Mouse (Mus musculus) midbrain, embryonic 15.5 days (tissue): Measurements from ENCODE around the gene Cmya5. TPM values are rescaled to one million over a fixed set of nuclear protein-coding genes. Genes with fewer than 3 reads are reported as not detected.
A peak's percentile ranks its signal among the peaks of the same experiment; 100 is the strongest.

Experiments
- ATAC-seq: fragments of 200-750 bp; cut with Nextera tagmentation; replicated peaks from 2 replicates; pipeline ENCODE4 v1.8.0; 2017; ENCODE audit warnings: moderate TSS enrichment
- H3K27ac ChIP-seq: fragments of 300-500 bp; sonication (generic); 2 replicates; pipeline ENCODE4 v1.5.1; 2015; ENCODE audit warnings: mild to moderate bottlenecking, inconsistent platforms
- H3K27me3 ChIP-seq: fragments of 300-500 bp; sonication (generic); replicated peaks from 2 replicates; pipeline ENCODE4 v1.6.1; 2015; ENCODE audit warnings: inconsistent platforms
- H3K36me3 ChIP-seq: fragments of 300-500 bp; sonication (generic); replicated peaks from 2 replicates; pipeline ENCODE4 v1.6.1; 2015; ENCODE audit warnings: inconsistent platforms
- H3K4me1 ChIP-seq: fragments of 300-500 bp; sonication (generic); 2 replicates; pipeline ENCODE4 v1.6.1; 2015; ENCODE audit warnings: inconsistent platforms
- H3K4me2 ChIP-seq: fragments of 300-500 bp; sonication (generic); 2 replicates; pipeline ENCODE4 v1.6.1; 2015; ENCODE audit warnings: inconsistent platforms, mild to moderate bottlenecking, moderate library complexity
- H3K4me3 ChIP-seq: fragments of 300-500 bp; sonication (generic); 2 replicates; pipeline ENCODE4 v1.5.1; 2015; ENCODE audit warnings: mild to moderate bottlenecking, inconsistent platforms
- H3K9ac ChIP-seq: fragments of 300-500 bp; sonication (generic); 2 replicates; pipeline ENCODE4 v1.6.1; 2015; ENCODE audit warnings: mild to moderate bottlenecking, inconsistent platforms
- H3K9me3 ChIP-seq: fragments of 300-500 bp; sonication (generic); 2 replicates; pipeline ENCODE4 v1.6.1; 2016; ENCODE audit warnings: inconsistent platforms
- WGBS: fragments of 180-500 bp; shearing (Covaris S2); methylation state at CpG from one replicate; pipeline ENCODE4 v1.1.7; 2015; ENCODE audit warnings: mixed read lengths; 5-methylcytosine and 5-hydroxymethylcytosine counted together
- polyA plus RNA-seq: library from polyadenylated mRNA; unstranded; fragments of >200 nt; fragmentation: Nextera tagmentation; extraction: Ambion mirVana; gene quantifications from 2 replicates; pipeline ENCODE4 v1.2.1, GENCODE M21; 2015

The Cmya5 gene
- polyA plus RNA-seq, 1 experiment from 2014 or later: 0.14 TPM

- H3K4me3 ChIP-seq: no peak overlapping the region
- no peaks in the 10 kb centered on the region for H3K36me3 ChIP-seq
- 83% methylated on average over 1 of the region's 1 CpGs for WGBS
- no peak overlapping the region for H3K4me2 ChIP-seq
- no peaks in the 10 kb centered on the region for H3K9me3 ChIP-seq
- no peak overlapping the region for H3K9ac ChIP-seq
- H3K27me3 ChIP-seq: no peaks in the 10 kb centered on the region
- ATAC-seq: no peak
- no peak overlapping the region for H3K27ac ChIP-seq
- no peaks in the 10 kb centered on the region for H3K4me1 ChIP-seq
Observed at GRCm38 (mm10) chr13:93056091-93056490, 88.4 kb downstream of the Cmya5 start.

- Histone ChIP-seq H3K4me3 (no peak overlapping the region), H3K27ac (no peak overlapping the region), H3K9ac (no peak overlapping the region), H3K4me2 (no peak overlapping the region), H3K27me3 (no peaks in the 10 kb centered on the region), H3K4me1 (no peaks in the 10 kb centered on the region), H3K36me3 (no peaks in the 10 kb centered on the region), H3K9me3 (no peaks in the 10 kb centered on the region)
- WGBS: 91% methylated on average over 5 of the region's 5 CpGs
- ATAC-seq: no peak
Observed at GRCm38 (mm10) chr13:93051483-93051882, 93.0 kb downstream of the Cmya5 start.

GRCm38 (mm10) chr13:93041021-93041420 lies 103.5 kb downstream of the Cmya5 start:
- Histone ChIP-seq H3K27ac (no peak overlapping the region), H3K9ac (no peak overlapping the region), H3K27me3 (no peaks in the 10 kb centered on the region), H3K4me3 (no peak overlapping the region), H3K9me3 (no peaks in the 10 kb centered on the region), H3K4me1 (no peaks in the 10 kb centered on the region), H3K4me2 (no peak overlapping the region), H3K36me3 (no peaks in the 10 kb centered on the region)
- no peak for ATAC-seq
- WGBS: 88% methylated on average over 9 of the region's 9 CpGs

- Histone ChIP-seq H3K4me2 (no peak overlapping the region), H3K9me3 (no peaks in the 10 kb centered on the region), H3K27ac (no peak overlapping the region), H3K9ac (no peak overlapping the region), H3K4me1 (no peaks in the 10 kb centered on the region), H3K4me3 (no peak overlapping the region), H3K27me3 (no peaks in the 10 kb centered on the region), H3K36me3 (no peaks in the 10 kb centered on the region)
- 45% methylated on average over 4 of the region's 4 CpGs for WGBS
- peak; percentile 56 for ATAC-seq
Observed at GRCm38 (mm10) chr13:93036218-93036617, 108.3 kb downstream of the Cmya5 start.

- H3K4me3 ChIP-seq: no peak overlapping the region
- H3K9ac ChIP-seq: no peak overlapping the region
- H3K4me2 ChIP-seq: no peak overlapping the region
- ATAC-seq: no peak
- H3K27me3 ChIP-seq: no peaks in the 10 kb centered on the region
- no peaks in the 10 kb centered on the region for H3K36me3 ChIP-seq
- H3K4me1 ChIP-seq: no peaks in the 10 kb centered on the region
- no peak overlapping the region for H3K27ac ChIP-seq
- WGBS: 73% methylated on average over 4 of the region's 4 CpGs
- no peaks in the 10 kb centered on the region for H3K9me3 ChIP-seq
Observed at GRCm38 (mm10) chr13:93029337-93029736, 115.2 kb downstream of the Cmya5 start.

- Histone ChIP-seq H3K4me2 (no peak overlapping the region), H3K27me3 (no peaks in the 10 kb centered on the region), H3K27ac (no peak overlapping the region), H3K36me3 (no peaks in the 10 kb centered on the region), H3K9ac (no peak overlapping the region), H3K4me3 (no peak overlapping the region), H3K4me1 (no peaks in the 10 kb centered on the region), H3K9me3 (no peaks in the 10 kb centered on the region)
- 34% methylated on average over 2 of the region's 2 CpGs for WGBS
- ATAC-seq: no peak
Observed at GRCm38 (mm10) chr13:93024837-93025236, 119.7 kb downstream of the Cmya5 start.

- ATAC-seq: no peak
- H3K27me3 ChIP-seq: no peaks in the 10 kb centered on the region
- no peak overlapping the region for H3K4me2 ChIP-seq
- H3K9me3 ChIP-seq: no peaks in the 10 kb centered on the region
- H3K9ac ChIP-seq: no peak overlapping the region
- no peak overlapping the region for H3K4me3 ChIP-seq
- 40% methylated on average over 1 of the region's 1 CpGs for WGBS
- H3K27ac ChIP-seq: no peak overlapping the region
- no peaks in the 10 kb centered on the region for H3K36me3 ChIP-seq
- no peaks in the 10 kb centered on the region for H3K4me1 ChIP-seq
Observed at GRCm38 (mm10) chr13:93022158-93022557, 122.4 kb downstream of the Cmya5 start.

- no peak overlapping the region for H3K4me3 ChIP-seq
- no peak overlapping the region for H3K9ac ChIP-seq
- H3K27me3 ChIP-seq: no peaks in the 10 kb centered on the region
- no peak for ATAC-seq
- H3K4me2 ChIP-seq: no peak overlapping the region
- no peak overlapping the region for H3K27ac ChIP-seq
- no peaks in the 10 kb centered on the region for H3K36me3 ChIP-seq
- H3K4me1 ChIP-seq: no peaks in the 10 kb centered on the region
- 69% methylated on average over 8 of the region's 8 CpGs for WGBS
- H3K9me3 ChIP-seq: no peaks in the 10 kb centered on the region
Observed at GRCm38 (mm10) chr13:93012952-93013351, 131.6 kb downstream of the Cmya5 start.

GRCm38 (mm10) chr13:93011315-93011714 lies 133.2 kb downstream of the Cmya5 start:
- Histone ChIP-seq H3K27me3 (no peaks in the 10 kb centered on the region), H3K4me3 (no peak overlapping the region), H3K9me3 (no peaks in the 10 kb centered on the region), H3K4me2 (no peak overlapping the region), H3K27ac (no peak overlapping the region), H3K9ac (no peak overlapping the region), H3K4me1 (no peaks in the 10 kb centered on the region), H3K36me3 (no peaks in the 10 kb centered on the region)
- no peak for ATAC-seq
- 95% methylated on average over 4 of the region's 4 CpGs for WGBS

GRCm38 (mm10) chr13:93010524-93010923 lies 134.0 kb downstream of the Cmya5 start:
- Histone ChIP-seq H3K27ac (no peak overlapping the region), H3K9ac (no peak overlapping the region), H3K27me3 (no peaks in the 10 kb centered on the region), H3K4me2 (no peak overlapping the region), H3K4me3 (no peak overlapping the region), H3K9me3 (no peaks in the 10 kb centered on the region), H3K4me1 (no peaks in the 10 kb centered on the region), H3K36me3 (no peaks in the 10 kb centered on the region)
- 80% methylated on average over 7 of the region's 7 CpGs for WGBS
- no peak for ATAC-seq

GRCm38 (mm10) chr13:93007078-93007477 lies 137.4 kb downstream of the Cmya5 start:
- 77% methylated on average over 4 of the region's 4 CpGs for WGBS

GRCm38 (mm10) chr13:93006347-93006746 lies 138.2 kb downstream of the Cmya5 start:
- no peak overlapping the region for H3K4me2 ChIP-seq
- H3K9ac ChIP-seq: no peak overlapping the region
- H3K27ac ChIP-seq: no peak overlapping the region
- H3K4me1 ChIP-seq: no peaks in the 10 kb centered on the region
- no peak overlapping the region for H3K4me3 ChIP-seq
- ATAC-seq: no peak
- H3K27me3 ChIP-seq: no peaks in the 10 kb centered on the region
- WGBS: 91% methylated on average over 4 of the region's 4 CpGs
- H3K9me3 ChIP-seq: no peaks in the 10 kb centered on the region
- no peaks in the 10 kb centered on the region for H3K36me3 ChIP-seq

More at GRCm38 (mm10) chr13:93007078-93007477, 137.4 kb downstream of the Cmya5 start:
- Histone ChIP-seq H3K9ac (no peak overlapping the region), H3K9me3 (no peaks in the 10 kb centered on the region), H3K36me3 (no peaks in the 10 kb centered on the region), H3K27ac (no peak overlapping the region), H3K27me3 (no peaks in the 10 kb centered on the region), H3K4me1 (no peaks in the 10 kb centered on the region), H3K4me3 (no peak overlapping the region), H3K4me2 (no peak overlapping the region)
- no peak for ATAC-seq

GRCm38 (mm10) chr13:93004003-93004402 lies 140.5 kb downstream of the Cmya5 start:
- 83% methylated on average over 6 of the region's 6 CpGs for WGBS
- Histone ChIP-seq H3K27ac (no peak overlapping the region), H3K4me3 (no peak overlapping the region), H3K27me3 (no peaks in the 10 kb centered on the region), H3K9me3 (no peaks in the 10 kb centered on the region), H3K4me1 (no peaks in the 10 kb centered on the region), H3K4me2 (no peak overlapping the region), H3K36me3 (no peaks in the 10 kb centered on the region), H3K9ac (no peak overlapping the region)
- no peak for ATAC-seq
